Mouse (Mus musculus) midbrain, embryonic 10.5 days (tissue): ENCODE measurements at regions not wholly inside any gene's neighbourhood (a gene's known extent, or its start where the extent isn't known, plus 50 kb on each side); places are given as distances from the start of the nearest gene placed in this dataset.
A peak's percentile ranks its signal among the peaks of the same experiment; 100 is the strongest.

Experiments
- DNase-seq: peaks from one replicate; pipeline ENCODE4 v3.0.0-alpha.2; 2017; ENCODE audit warnings: low spot score
- H3K27ac ChIP-seq: fragments of 300-500 bp; sonication (generic); replicated peaks from 2 replicates; pipeline ENCODE4 v1.5.1; 2016; ENCODE audit warnings: mild to moderate bottlenecking
- H3K27me3 ChIP-seq: fragments of 300-500 bp; sonication (generic); 2 replicates; pipeline ENCODE4 v1.6.1; 2016; ENCODE audit warnings: low read depth, mild to moderate bottlenecking; ENCODE audit not compliant: poor library complexity, severe bottlenecking
- H3K36me3 ChIP-seq: fragments of 300-500 bp; sonication (generic); 2 replicates; pipeline ENCODE4 v1.6.1; 2016; ENCODE audit warnings: mild to moderate bottlenecking, moderate library complexity
- H3K4me1 ChIP-seq: fragments of 300-500 bp; sonication (generic); 2 replicates; pipeline ENCODE4 v1.6.1; 2016
- H3K4me3 ChIP-seq: fragments of 300-500 bp; sonication (generic); 2 replicates; pipeline ENCODE4 v1.5.1; 2016; ENCODE audit warnings: mild to moderate bottlenecking, moderate library complexity
- H3K9me3 ChIP-seq: fragments of 300-500 bp; sonication (generic); replicated peaks from 2 replicates; pipeline ENCODE4 v1.6.1; 2016; ENCODE audit warnings: mild to moderate bottlenecking
- WGBS: fragments of 180-500 bp; shearing (Covaris S2); methylation state at CpG from one replicate; pipeline ENCODE4 v1.1.7; 2016; 5-methylcytosine and 5-hydroxymethylcytosine counted together

DNA sequence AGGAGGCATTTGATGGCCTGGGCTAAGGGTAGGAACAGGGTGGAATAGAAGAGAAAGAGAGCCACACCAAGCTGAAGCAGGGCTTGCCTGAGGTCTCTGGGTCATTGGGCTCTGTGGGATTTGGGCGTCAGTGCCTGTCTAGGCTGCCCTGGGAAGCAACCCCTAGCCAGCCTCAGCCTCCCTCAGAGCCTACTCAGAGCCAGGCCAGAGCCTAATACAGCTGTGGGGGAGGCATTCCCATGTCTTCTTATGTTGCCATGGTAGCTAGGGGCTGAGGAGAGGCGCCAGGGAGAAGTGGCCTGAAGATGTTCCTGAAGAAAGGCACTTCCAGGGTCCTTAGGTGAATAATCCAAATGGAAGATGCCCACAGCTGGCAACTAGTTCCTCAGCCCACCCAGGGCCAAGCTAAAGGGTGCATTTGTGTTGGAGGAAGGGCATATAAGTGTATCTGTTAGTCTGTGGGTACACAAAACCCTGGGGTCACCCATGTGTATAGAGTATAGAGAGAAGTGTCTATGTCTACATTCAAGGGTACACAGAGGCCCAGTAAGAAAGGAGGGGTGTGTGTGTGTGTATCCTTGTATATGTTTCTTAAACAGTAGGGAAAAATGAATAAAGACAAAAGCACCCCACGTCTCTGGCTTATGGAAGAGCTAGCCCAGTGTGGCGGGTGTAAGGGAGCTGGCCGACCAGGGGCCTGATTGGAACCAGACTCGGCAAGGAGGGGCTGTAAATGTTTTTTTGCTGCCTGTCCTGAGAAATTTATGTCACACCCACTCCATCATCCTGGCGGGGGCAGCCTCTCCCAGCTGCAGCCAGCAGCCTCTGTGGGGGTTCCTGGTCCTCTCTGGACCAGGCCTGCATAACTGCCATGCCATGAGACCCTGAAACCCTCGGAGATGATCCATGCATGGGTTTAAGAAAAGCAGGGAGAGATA, 134.2 kb downstream of the Pja1 start:
- Histone ChIP-seq H3K4me1 (peaks cover 49% of the 10 kb centered on the region), H3K27ac (peak overlapping the region; percentile 64), H3K4me3 (no peak overlapping the region), H3K9me3 (no peaks in the 10 kb centered on the region), H3K36me3 (no peaks in the 10 kb centered on the region), H3K27me3 (peaks cover 98% of the 10 kb centered on the region)
- WGBS, result 58% methylated on average over 8 of the region's 8 CpGs
- peak; percentile 42 for DNase-seq

DNA sequence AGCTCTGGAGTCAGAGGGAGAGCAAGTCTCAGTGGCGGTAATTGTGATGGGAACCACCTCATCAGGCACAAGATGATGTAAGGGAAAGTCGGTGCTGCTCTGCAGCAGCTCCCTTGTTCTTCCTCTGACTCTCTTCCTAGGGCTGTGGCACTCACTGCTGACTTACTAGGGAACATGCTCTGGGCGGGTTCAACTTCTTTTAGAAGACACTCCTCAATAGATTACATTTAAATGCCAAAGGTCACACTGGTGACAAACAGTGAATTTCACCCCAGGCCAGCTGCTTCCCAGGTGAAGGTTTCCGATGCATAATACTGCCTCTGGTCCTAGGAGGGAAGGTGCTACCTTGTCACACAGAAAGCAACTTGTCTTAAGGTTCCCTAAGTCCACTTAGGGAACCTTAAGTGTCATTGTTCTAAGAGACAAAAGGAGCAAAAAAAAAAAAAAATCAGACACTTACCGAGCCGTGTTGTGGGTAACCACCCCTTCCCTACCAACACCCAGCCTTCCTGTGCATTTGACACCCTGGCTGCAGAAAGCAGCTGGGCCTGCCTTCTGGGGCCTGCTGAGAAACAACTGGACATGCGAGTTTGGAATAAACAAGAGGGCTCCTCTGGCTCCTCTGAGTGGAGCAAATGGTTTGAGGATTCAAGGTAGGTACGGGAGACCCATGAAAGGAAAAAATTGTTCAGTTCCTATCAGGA, 135.0 kb downstream of the Pja1 start:
- Histone ChIP-seq H3K27me3 (peaks cover 100% of the 10 kb centered on the region), H3K4me3 (no peak overlapping the region), H3K36me3 (no peaks in the 10 kb centered on the region), H3K27ac (peak overlapping the region; percentile 64), H3K4me1 (peaks cover 54% of the 10 kb centered on the region), H3K9me3 (no peaks in the 10 kb centered on the region)
- 43% methylated on average over 8 of the region's 8 CpGs for WGBS
- DNase-seq, result peak; percentile 7

DNA sequence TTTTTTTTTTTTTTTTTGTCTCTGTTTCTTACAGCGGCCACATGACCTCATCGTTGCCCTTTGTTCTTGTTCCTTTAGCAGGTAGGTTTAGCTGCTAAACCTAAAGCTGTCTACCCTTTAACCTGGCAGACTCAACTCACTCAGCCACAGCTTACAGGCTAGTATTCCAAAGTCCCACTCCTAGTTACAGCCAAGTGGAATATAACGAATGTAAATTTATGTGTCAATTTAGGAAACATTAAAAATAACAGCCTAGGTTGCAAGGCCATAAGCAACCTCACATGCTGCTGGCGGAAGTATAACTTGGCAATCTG, 138.7 kb downstream of the Pja1 start:
- peak overlapping the region; percentile 80; the same call in 1 of the 2 replicates for H3K27ac ChIP-seq
- H3K4me3 ChIP-seq, result no peak overlapping the region
- H3K9me3 ChIP-seq, result no peaks in the 10 kb centered on the region
- WGBS, result 58% methylated on average over 4 of the region's 4 CpGs
- DNase-seq, result no peak
- peaks cover 98% of the 10 kb centered on the region for H3K27me3 ChIP-seq
- H3K4me1 ChIP-seq, result peaks cover 35% of the 10 kb centered on the region
- H3K36me3 ChIP-seq, result no peaks in the 10 kb centered on the region

DNA sequence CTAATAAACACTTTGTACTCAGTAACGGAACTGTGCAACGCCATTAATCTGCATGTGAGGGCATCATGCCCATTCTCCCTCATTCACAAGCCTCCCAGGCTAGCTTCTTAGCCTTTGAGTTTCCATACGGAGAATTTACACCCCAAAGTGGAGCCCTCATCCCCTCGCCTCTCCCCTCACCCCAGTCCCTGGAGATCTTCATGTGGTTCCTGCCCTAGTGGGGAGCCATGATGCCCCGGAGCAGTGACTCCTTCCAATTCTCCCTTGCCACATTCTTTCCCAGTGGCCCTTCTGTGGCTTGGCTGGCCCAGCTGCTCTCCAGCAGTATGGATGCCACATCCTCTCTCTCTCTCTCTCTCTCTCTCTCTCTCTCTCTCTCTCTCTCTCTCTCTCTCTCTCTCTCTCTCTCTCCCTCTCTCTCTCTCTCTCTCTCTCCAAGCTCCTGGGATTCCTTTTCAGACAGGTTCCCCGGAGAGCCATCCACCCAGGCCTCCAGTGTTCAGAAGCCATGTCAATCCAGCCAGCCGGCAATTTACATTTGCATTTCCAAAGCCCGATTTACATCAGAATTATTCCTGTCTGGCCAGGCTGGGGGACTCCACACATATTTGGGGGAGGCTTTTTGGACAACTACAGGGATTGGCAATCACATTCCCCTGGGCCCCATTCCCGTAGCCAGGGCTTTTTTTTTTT, 139.2 kb downstream of the Pja1 start:
- H3K9me3 ChIP-seq, result no peaks in the 10 kb centered on the region
- peak overlapping the region; percentile 80 for H3K27ac ChIP-seq
- peaks cover 98% of the 10 kb centered on the region for H3K27me3 ChIP-seq
- peaks cover 30% of the 10 kb centered on the region for H3K4me1 ChIP-seq
- no peak overlapping the region for H3K4me3 ChIP-seq
- no peaks in the 10 kb centered on the region for H3K36me3 ChIP-seq
- peak; percentile 26 for DNase-seq
- 53% methylated on average over 9 of the region's 9 CpGs for WGBS

DNA sequence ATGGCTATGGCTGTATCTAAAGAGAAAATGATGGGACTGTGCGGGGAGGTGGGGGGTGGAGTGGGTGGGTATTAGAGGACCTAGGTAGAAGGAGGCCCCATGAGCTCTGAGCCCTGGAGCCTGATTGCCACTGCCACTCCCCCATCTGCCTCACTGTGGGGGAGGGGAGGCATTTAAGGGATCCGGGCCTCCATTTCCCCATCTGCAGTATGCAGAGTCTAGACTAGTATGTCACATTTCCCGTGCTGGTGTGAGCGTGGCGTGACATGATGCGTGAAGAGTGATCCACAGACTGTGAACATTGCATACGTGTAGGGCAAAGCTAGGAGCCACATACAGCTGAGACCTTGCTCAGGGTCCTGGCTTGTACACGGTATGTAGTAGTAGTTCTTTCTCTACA, 140.7 kb downstream of the Pja1 start:
- H3K36me3 ChIP-seq, result no peaks in the 10 kb centered on the region
- 93% methylated on average over 8 of the region's 8 CpGs for WGBS
- no peak overlapping the region for H3K27ac ChIP-seq
- peaks cover 27% of the 10 kb centered on the region for H3K4me1 ChIP-seq
- H3K9me3 ChIP-seq, result no peaks in the 10 kb centered on the region
- H3K27me3 ChIP-seq, result peaks cover 98% of the 10 kb centered on the region
- H3K4me3 ChIP-seq, result no peak overlapping the region
- no peak for DNase-seq

DNA sequence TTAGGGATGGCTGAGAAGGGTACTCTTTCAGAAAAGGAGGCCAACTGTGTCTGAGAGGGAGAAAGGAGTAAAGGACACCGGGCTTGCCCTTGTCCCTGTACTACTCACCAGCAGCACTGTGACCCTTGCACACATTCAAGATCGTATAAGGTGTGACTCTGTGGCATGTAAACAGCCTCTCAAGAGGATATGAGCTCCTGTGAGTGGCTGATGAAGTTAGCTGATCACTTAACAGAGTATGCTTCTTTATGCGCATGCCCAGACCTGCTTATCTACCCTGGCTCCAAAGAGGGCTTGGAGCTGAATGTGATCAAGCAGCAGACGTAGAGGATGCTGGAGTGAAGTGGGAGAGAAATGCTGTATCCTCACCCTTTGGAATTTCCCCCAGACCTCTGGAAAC, 142.5 kb downstream of the Pja1 start:
- no peak overlapping the region for H3K27ac ChIP-seq
- no peaks in the 10 kb centered on the region for H3K36me3 ChIP-seq
- peaks cover 98% of the 10 kb centered on the region for H3K27me3 ChIP-seq
- DNase-seq, result no peak
- H3K4me3 ChIP-seq, result no peak overlapping the region
- 68% methylated on average over 4 of the region's 4 CpGs for WGBS
- peaks cover 33% of the 10 kb centered on the region for H3K4me1 ChIP-seq
- H3K9me3 ChIP-seq, result no peaks in the 10 kb centered on the region

DNA sequence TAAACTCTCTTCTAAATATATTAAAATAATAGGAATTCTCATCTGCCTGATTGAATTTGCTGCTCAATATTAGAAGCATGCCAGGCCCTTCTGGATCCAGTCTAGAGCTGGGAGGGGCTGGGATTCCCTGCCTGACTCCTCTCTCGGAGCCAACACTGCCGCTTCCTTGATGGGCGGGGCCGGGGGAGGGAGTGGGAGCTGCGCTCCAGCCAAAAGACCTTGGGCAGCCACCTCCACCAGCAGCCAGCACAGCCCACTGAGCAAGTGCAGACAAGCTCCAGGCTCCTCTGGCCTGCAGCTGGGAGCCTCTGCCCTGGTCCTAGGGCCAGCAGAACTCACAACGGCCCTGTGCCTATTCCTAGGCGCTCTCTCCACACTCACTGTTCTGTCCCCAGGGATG, 144.9 kb downstream of the Pja1 start:
- peak; percentile 50 for DNase-seq
- Histone ChIP-seq H3K4me3 (no peak overlapping the region), H3K27me3 (peaks cover 98% of the 10 kb centered on the region), H3K4me1 (peaks cover 25% of the 10 kb centered on the region), H3K9me3 (no peaks in the 10 kb centered on the region), H3K36me3 (no peaks in the 10 kb centered on the region), H3K27ac (peak overlapping the region; percentile 55; the same call in 1 of the 2 replicates)
- WGBS, result 48% methylated on average over 7 of the region's 7 CpGs

DNA sequence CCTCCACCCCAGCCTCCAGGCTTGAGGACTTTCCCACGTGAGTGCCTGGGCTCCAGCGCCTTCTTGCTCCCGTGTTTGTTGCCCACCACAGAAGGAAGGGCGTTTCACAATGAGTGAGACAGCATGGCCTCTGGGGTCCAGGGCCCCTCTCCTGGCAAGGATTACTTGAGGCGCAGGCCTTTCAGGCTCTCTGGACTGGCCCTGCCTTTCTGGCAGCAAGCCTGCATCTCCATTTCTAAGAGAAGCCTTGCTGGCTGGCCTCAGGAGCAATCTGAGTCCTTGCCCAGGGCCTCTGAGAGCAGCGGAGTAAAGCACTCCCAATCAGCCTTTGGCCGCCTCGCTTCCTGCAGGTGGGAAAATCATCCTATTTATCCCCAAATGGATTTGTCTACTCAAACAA, 145.6 kb downstream of the Pja1 start:
- 41% methylated on average over 8 of the region's 8 CpGs for WGBS
- DNase-seq, result no peak
- Histone ChIP-seq H3K4me1 (peaks cover 25% of the 10 kb centered on the region), H3K4me3 (no peak overlapping the region), H3K27me3 (peaks cover 100% of the 10 kb centered on the region), H3K36me3 (no peaks in the 10 kb centered on the region), H3K27ac (0 out of 2 replicates have a peak overlapping the region, but pooled peaks have one; percentile 42), H3K9me3 (no peaks in the 10 kb centered on the region)

DNA sequence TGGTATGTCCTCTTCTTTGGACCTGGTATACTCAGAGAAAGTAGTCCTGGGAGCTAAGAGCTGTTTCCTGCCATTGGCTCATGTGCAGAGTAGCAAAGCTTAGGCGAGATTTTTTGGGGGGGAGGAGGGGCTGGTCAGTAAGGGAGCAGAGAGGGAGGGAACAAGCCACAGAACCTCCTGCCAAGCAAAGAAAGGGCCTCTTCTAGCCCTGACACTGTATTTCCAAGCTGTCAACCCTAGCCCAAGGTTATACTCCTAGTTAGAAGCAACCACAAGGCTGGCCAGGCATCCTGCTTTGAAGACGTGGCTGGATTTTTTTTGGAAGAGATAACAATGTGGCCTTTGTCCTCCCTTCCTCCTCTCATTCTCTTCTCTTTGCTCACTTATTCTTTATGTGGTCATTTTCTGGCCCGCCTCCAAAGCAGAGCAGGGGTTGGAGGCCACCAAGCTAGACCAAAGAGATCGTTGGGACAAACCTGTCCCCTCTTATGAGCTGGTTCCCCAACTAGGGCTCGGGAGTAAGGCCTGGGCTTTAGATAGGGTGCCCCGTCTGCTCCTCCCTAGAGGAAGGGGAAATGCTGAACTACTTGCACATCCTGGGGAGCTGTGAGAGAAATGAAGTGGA, 146.4 kb downstream of the Pja1 start:
- peaks cover 29% of the 10 kb centered on the region for H3K4me1 ChIP-seq
- H3K4me3 ChIP-seq, result no peak overlapping the region
- H3K9me3 ChIP-seq, result no peaks in the 10 kb centered on the region
- H3K27me3 ChIP-seq, result peaks cover 100% of the 10 kb centered on the region
- WGBS, result 58% methylated on average over 6 of the region's 6 CpGs
- no peaks in the 10 kb centered on the region for H3K36me3 ChIP-seq
- H3K27ac ChIP-seq, result no peak overlapping the region
- no peak for DNase-seq

DNA sequence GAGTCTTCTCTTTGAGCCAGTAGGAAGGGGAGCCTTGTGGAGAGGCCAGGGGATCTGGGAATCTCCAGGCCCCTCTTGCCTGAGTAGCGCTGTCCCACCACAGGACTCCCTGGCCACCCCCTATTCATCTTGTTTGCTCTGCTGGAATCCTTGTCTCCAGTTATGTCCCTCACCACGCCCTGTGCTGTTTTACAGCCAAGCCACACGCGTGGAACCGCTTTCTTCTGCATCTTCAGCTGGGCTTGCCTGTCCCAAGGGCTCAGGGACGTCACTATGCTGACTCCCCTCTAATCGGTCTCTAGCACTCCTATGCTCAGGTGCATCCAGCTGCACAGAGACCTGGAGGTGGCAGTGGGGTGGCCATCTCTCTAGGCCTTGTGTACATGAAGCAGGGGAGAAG, 151.3 kb downstream of the Pja1 start:
- Histone ChIP-seq H3K27me3 (peaks cover 100% of the 10 kb centered on the region), H3K4me3 (no peak overlapping the region), H3K27ac (0 out of 2 replicates have a peak overlapping the region, but pooled peaks have one; percentile 9), H3K9me3 (no peaks in the 10 kb centered on the region), H3K4me1 (peaks cover 26% of the 10 kb centered on the region; the same call in 1 of the 2 replicates), H3K36me3 (no peaks in the 10 kb centered on the region)
- DNase-seq, result no peak
- WGBS, result 87% methylated on average over 7 of the region's 7 CpGs

DNA sequence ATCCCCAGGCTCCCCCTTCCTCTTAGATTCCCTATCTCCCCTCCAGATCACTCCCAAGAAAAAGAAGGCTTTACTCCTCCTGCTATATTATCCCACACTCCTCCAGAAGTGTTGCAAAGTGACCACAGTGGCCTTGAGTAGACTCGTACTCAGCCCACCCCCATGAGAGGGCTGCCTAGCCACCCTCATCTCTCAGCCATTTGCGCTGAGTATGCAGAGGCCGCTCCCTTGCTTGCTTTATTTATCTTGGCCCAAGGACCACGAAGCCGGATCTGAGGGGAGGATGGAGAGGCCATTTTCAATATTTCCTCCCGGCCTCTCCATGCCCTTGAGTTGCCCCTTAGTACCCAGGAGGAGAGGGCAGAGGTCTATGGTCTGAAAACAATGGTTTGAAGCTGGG, 151.9 kb downstream of the Pja1 start:
- Histone ChIP-seq H3K9me3 (no peaks in the 10 kb centered on the region), H3K4me3 (no peak overlapping the region), H3K27ac (no peak overlapping the region), H3K4me1 (peaks cover 23% of the 10 kb centered on the region; the same call in 1 of the 2 replicates), H3K27me3 (peaks cover 100% of the 10 kb centered on the region), H3K36me3 (no peaks in the 10 kb centered on the region)
- DNase-seq, result no peak
- WGBS, result 77% methylated on average over 6 of the region's 6 CpGs

DNA sequence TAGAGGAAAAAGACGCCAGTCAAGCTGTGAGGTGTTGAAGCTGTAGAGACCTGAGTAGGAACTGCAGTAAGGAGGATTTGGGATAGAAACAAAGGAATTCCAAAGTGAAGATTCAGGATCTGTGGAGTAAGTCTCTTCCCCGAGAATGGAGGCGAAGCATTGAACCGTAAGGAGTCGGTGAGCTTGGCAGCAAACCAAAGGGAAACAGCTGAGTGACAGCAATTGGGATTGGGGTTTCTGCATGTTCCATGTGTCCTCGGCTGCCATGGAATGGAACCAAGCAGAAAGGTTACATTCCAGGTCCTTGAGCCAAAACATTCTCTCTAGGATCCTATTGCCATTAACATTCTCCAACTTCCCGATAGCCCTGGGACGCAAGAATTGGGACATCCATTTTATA, 152.9 kb downstream of the Pja1 start:
- H3K27me3 ChIP-seq, result peaks cover 100% of the 10 kb centered on the region
- H3K4me1 ChIP-seq, result peaks cover 23% of the 10 kb centered on the region; the same call in 1 of the 2 replicates
- DNase-seq, result no peak
- no peak overlapping the region for H3K4me3 ChIP-seq
- H3K36me3 ChIP-seq, result no peaks in the 10 kb centered on the region
- 88% methylated on average over 8 of the region's 8 CpGs for WGBS
- no peak overlapping the region for H3K27ac ChIP-seq
- no peaks in the 10 kb centered on the region for H3K9me3 ChIP-seq
